Mouse (Mus musculus) forebrain, postnatal 0 days (tissue): ENCODE measurements around the gene Timm17a. TPM values are rescaled to one million over a fixed set of nuclear protein-coding genes. Genes with fewer than 3 reads are reported as not detected.

Source experiments
- ATAC-seq: fragments of 200-750 bp; cut with Nextera tagmentation; 2 replicates; pipeline ENCODE4 v1.8.0; 2017; ENCODE audit warnings: mild to moderate bottlenecking, moderate library complexity
- DNase-seq: peaks from one replicate; pipeline ENCODE4 v3.0.0-alpha.2; 2015
- H3K27ac ChIP-seq: fragments of 300-500 bp; sonication (generic); 2 replicates; pipeline ENCODE4 v1.5.1; 2014; ENCODE audit warnings: low read depth, mild to moderate bottlenecking, antibody characterized with exemption, low read length, moderate library complexity, mixed read lengths
- H3K27me3 ChIP-seq: fragments of 300-500 bp; sonication (generic); 2 replicates; pipeline ENCODE4 v1.6.1; 2014; ENCODE audit warnings: mild to moderate bottlenecking, low read length, mixed read lengths; ENCODE audit not compliant: insufficient read depth
- H3K36me3 ChIP-seq: fragments of 300-500 bp; sonication (generic); 2 replicates; pipeline ENCODE4 v1.6.1; 2014; ENCODE audit warnings: mild to moderate bottlenecking, moderate library complexity; ENCODE audit not compliant: insufficient read depth
- H3K4me1 ChIP-seq: fragments of 300-500 bp; sonication (generic); 2 replicates; pipeline ENCODE4 v1.6.1; 2014; ENCODE audit warnings: antibody characterized with exemption; ENCODE audit not compliant: insufficient read depth
- H3K4me2 ChIP-seq: fragments of 300-500 bp; sonication (generic); 2 replicates; pipeline ENCODE4 v1.6.1; 2014; ENCODE audit warnings: low read depth, mild to moderate bottlenecking, moderate library complexity
- H3K4me3 ChIP-seq: fragments of 300-500 bp; sonication (generic); 2 replicates; pipeline ENCODE4 v1.5.1; 2014; ENCODE audit warnings: low read depth, low read length, mixed read lengths
- H3K9ac ChIP-seq: fragments of 300-500 bp; sonication (generic); 2 replicates; pipeline ENCODE4 v1.6.1; 2014; ENCODE audit warnings: mild to moderate bottlenecking
- H3K9me3 ChIP-seq: fragments of 300-500 bp; sonication (generic); 2 replicates; pipeline ENCODE4 v1.6.1; 2016; ENCODE audit warnings: low read length
- CTCF ChIP-seq: sonication (generic); IDR thresholded peaks from 2 replicates; pipeline ENCODE4 v1.5.1; 2016; ENCODE audit warnings: antibody characterized with exemption, control low read depth, low read depth
- WGBS: fragments of 180-500 bp; shearing (Covaris S2); extraction: QIAGEN DNeasy Blood & Tissue Kit; methylation state at CpG from one replicate; pipeline ENCODE4 v1.1.7; 2014; 5-methylcytosine and 5-hydroxymethylcytosine counted together
- polyA plus RNA-seq: library from polyadenylated mRNA; unstranded; fragments of >200 nt; fragmentation: Nextera tagmentation; extraction: Ambion mirVana; gene quantifications from 2 replicates; pipeline ENCODE4 v1.2.1, GENCODE M21; 2015
- total RNA-seq: library from RNA; depleted of rRNA; stranded (reverse); fragments of >200 nt; gene quantifications from 2 replicates; pipeline ENCODE4 v1.2.3, GENCODE M21; 2014

Timm17a gene
- total and polyA plus RNA-seq, 2 experiments from 2014 or later, result 36.1 to 141 TPM

GRCm38 (mm10) chr1:135260931-135261330, 52.6 kb downstream of the Timm17a start:
- H3K9me3 ChIP-seq, result no peaks in the 10 kb centered on the region
- H3K4me2 ChIP-seq, result no peak overlapping the region
- H3K27me3 ChIP-seq, result no peaks in the 10 kb centered on the region
- ATAC-seq (no peak), DNase-seq (no peak)
- peaks cover 39% of the 10 kb centered on the region for H3K36me3 ChIP-seq
- H3K4me3 ChIP-seq, result no peak overlapping the region
- H3K27ac ChIP-seq, result no peak overlapping the region
- H3K9ac ChIP-seq, result no peak overlapping the region
- TF ChIP-seq CTCF, result no peak
- WGBS, result 75% methylated on average over 6 of the region's 6 CpGs
- peaks cover 9% of the 10 kb centered on the region; the same call in 1 of the 2 replicates for H3K4me1 ChIP-seq

- Histone ChIP-seq H3K36me3 (peaks cover 21% of the 10 kb centered on the region), H3K27me3 (no peaks in the 10 kb centered on the region), H3K4me3 (peak overlapping the region; percentile 22), H3K9me3 (no peaks in the 10 kb centered on the region), H3K4me2 (peak overlapping the region; percentile 44), H3K4me1 (peaks cover 9% of the 10 kb centered on the region; the same call in 1 of the 2 replicates), H3K27ac (no peak overlapping the region), H3K9ac (0 out of 2 replicates have a peak overlapping the region, but pooled peaks have one; percentile 14)
- DNase-seq (peak; percentile 89), ATAC-seq (peak; percentile 91)
- TF ChIP-seq CTCF, result peak; percentile 89
- 1% methylated on average over 10 of the region's 10 CpGs for WGBS
Measured at GRCm38 (mm10) chr1:135259128-135259436, 54.5 kb downstream of the Timm17a start.

DNA sequence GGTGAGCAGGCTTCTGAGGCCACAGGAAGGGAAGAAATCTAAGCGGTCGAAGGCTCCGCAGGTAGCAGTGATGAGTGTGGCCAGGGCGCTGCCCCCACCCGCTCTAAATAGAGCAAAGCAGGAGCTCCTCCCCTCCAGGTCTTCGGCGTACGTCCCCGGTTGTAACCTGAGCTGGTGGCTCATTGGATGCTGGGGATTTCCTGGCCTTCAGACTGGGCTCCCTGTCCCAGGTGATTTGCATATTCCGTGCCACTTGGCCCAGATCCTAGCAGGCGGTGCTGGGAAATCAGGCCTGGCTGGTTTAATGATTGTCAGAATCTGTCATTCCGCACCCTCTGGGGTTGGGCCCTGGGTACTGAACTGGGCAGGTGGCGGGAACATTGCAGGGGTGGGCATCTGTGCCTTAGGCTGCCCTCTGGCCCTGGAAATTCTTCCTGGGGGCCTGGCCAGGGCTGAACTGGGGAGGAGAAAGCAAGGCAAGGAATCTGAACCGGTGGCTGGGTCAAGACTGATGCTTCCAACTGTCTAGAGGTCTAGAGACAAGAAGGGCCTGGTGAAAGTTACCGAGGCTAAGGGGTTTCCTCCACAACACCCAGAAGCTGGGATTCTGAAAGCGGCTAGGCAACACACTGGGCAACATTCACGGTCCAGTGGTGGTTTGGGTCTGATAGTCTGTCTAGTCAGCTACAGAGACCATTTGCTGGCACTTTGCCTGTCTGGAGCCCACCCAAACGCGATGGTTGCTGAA, 55.0 kb downstream of the Timm17a start, which contains the start of gene Elf3:
Gene Elf3, minus strand, starts transcription at position 189 of the 748 bp plus-strand sequence.
- ATAC-seq, result peak; percentile 27
- no peak for TF ChIP-seq CTCF
- no peak for DNase-seq
- 11% methylated on average over 19 of the region's 19 CpGs for WGBS
- no peaks in the 10 kb centered on the region for H3K27me3 ChIP-seq
- H3K4me3 ChIP-seq, result peak within 1 kb of the TSS; percentile 22
- H3K9me3 ChIP-seq, result no peaks in the 10 kb centered on the region
- H3K4me1 ChIP-seq, result peaks cover 9% of the 10 kb centered on the region; the same call in 1 of the 2 replicates
- H3K27ac ChIP-seq, result 0 out of 2 replicates have a peak within 1 kb of the TSS, but pooled peaks have one; percentile 17
- H3K36me3 ChIP-seq, result peaks cover 16% of the 10 kb centered on the region
- H3K9ac ChIP-seq, result 0 out of 2 replicates have a peak within 1 kb of the TSS, but pooled peaks have one; percentile 14
- peak within 1 kb of the TSS; percentile 44 for H3K4me2 ChIP-seq

DNA sequence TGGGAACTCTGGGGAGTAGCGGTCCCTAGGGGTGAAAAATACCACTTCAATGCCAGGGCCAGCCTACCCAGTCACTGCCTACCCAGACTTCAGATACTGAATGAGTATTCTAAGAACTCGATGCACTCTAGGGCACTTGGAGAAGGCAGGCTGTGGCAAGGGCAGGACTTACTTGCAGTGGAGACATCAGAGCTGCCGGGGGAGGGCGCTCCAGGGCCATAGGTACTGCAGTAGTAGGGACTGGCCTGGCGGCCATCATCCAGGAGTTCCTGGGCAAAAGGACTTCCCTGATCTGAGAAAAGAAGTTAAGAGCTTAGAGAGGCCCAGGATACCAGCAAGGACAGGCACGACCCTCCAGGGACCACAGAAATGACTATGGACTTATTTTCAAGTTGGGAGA, 57.3 kb downstream of the Timm17a start:
- no peak for ATAC-seq
- no peak for TF ChIP-seq CTCF

GRCm38 (mm10) chr1:135252854-135253253, 60.7 kb downstream of the Timm17a start:
- Histone ChIP-seq H3K9ac (no peak overlapping the region), H3K4me2 (no peak overlapping the region), H3K36me3 (no peaks in the 10 kb centered on the region), H3K4me1 (no peaks in the 10 kb centered on the region), H3K9me3 (no peaks in the 10 kb centered on the region), H3K4me3 (no peak overlapping the region), H3K27me3 (no peaks in the 10 kb centered on the region), H3K27ac (no peak overlapping the region)
- no peak for DNase-seq
- TF ChIP-seq CTCF, result no peak
- 41% methylated on average over 4 of the region's 4 CpGs for WGBS
- ATAC-seq, result no peak

More for the DNA sequence above, 57.3 kb downstream of the Timm17a start:
- H3K4me2 ChIP-seq, result no peak overlapping the region
- H3K27ac ChIP-seq, result no peak overlapping the region
- no peak overlapping the region for H3K4me3 ChIP-seq
- no peaks in the 10 kb centered on the region for H3K36me3 ChIP-seq
- H3K9me3 ChIP-seq, result no peaks in the 10 kb centered on the region
- WGBS, result 86% methylated on average over 6 of the region's 6 CpGs
- no peaks in the 10 kb centered on the region for H3K27me3 ChIP-seq
- peaks cover 9% of the 10 kb centered on the region; the same call in 1 of the 2 replicates for H3K4me1 ChIP-seq
- H3K9ac ChIP-seq, result no peak overlapping the region
- DNase-seq, result no peak

- Histone ChIP-seq H3K4me1 (no peaks in the 10 kb centered on the region), H3K9me3 (no peaks in the 10 kb centered on the region), H3K9ac (no peak overlapping the region), H3K27ac (no peak overlapping the region), H3K4me3 (no peak overlapping the region), H3K36me3 (no peaks in the 10 kb centered on the region), H3K4me2 (no peak overlapping the region), H3K27me3 (no peaks in the 10 kb centered on the region)
- TF ChIP-seq CTCF, result no peak
- WGBS, result 89% methylated on average over 8 of the region's 8 CpGs
- no peak for DNase-seq
- no peak for ATAC-seq
Measured at GRCm38 (mm10) chr1:135251405-135251804, 62.2 kb downstream of the Timm17a start.

GRCm38 (mm10) chr1:135250706-135251105, 62.9 kb downstream of the Timm17a start:
- H3K9ac ChIP-seq, result no peak overlapping the region
- WGBS, result 79% methylated on average over 2 of the region's 3 CpGs

More at GRCm38 (mm10) chr1:135250706-135251105, 62.9 kb downstream of the Timm17a start:
- DNase-seq (no peak), ATAC-seq (no peak)
- no peak for TF ChIP-seq CTCF
- Histone ChIP-seq H3K9me3 (no peaks in the 10 kb centered on the region), H3K27me3 (no peaks in the 10 kb centered on the region), H3K27ac (no peak overlapping the region), H3K4me2 (no peak overlapping the region), H3K36me3 (no peaks in the 10 kb centered on the region), H3K4me1 (no peaks in the 10 kb centered on the region), H3K4me3 (no peak overlapping the region)
